Mouse (Mus musculus) common myeloid progenitor, adult 5-6 weeks (primary cell): ENCODE measurements around the gene Rps12-ps3. TPM values are rescaled to one million over a fixed set of nuclear protein-coding genes. Genes with fewer than 3 reads are reported as not detected.

ENCODE experiments used
- ATAC-seq: replicated peaks from 2 replicates; pipeline ENCODE4 v1.8.0; 2016; ENCODE audit warnings: low read depth, mild to moderate bottlenecking, moderate TSS enrichment, inconsistent platforms; ENCODE audit not compliant: poor library complexity, severe bottlenecking
- total RNA-seq: library from RNA; stranded (forward); fragments of 200-1000, 187-1606 nt; gene quantifications from 2 replicates; pipeline ENCODE4 v1.2.3, GENCODE M21; 2017

Gene Rps12-ps3
- total RNA-seq, 1 experiment from 2014 or later, result 809 TPM

GRCm38 (mm10) chr19:59350273-59350903, 28.3 kb downstream of the Rps12-ps3 start:
- ATAC-seq, result peak; percentile 85

- ATAC-seq, result no peak
Measured at GRCm38 (mm10) chr19:59351151-59351889, 29.2 kb downstream of the Rps12-ps3 start.

- ATAC-seq, result no peak
Measured at GRCm38 (mm10) chr19:59352760-59353159, 30.7 kb downstream of the Rps12-ps3 start.

GRCm38 (mm10) chr19:59354906-59355305, 32.8 kb downstream of the Rps12-ps3 start:
- ATAC-seq, result no peak

- no peak for ATAC-seq
Measured at GRCm38 (mm10) chr19:59356388-59356787, 34.3 kb downstream of the Rps12-ps3 start.

- ATAC-seq, result no peak
Measured at GRCm38 (mm10) chr19:59356843-59357595, 34.9 kb downstream of the Rps12-ps3 start.

- ATAC-seq, result no peak
Measured at GRCm38 (mm10) chr19:59357878-59358277, 35.8 kb downstream of the Rps12-ps3 start.

- ATAC-seq, result peak; percentile 23; the same call in 1 of the 2 replicates
Measured at GRCm38 (mm10) chr19:59359202-59359601, 37.1 kb downstream of the Rps12-ps3 start.

GRCm38 (mm10) chr19:59360486-59360896, 38.4 kb downstream of the Rps12-ps3 start:
- ATAC-seq, result peak; percentile 77

- ATAC-seq, result no peak
Measured at GRCm38 (mm10) chr19:59362646-59363045, 40.6 kb downstream of the Rps12-ps3 start.

GRCm38 (mm10) chr19:59363666-59364065, 41.6 kb downstream of the Rps12-ps3 start:
- no peak for ATAC-seq

GRCm38 (mm10) chr19:59366724-59367123, 44.6 kb downstream of the Rps12-ps3 start:
- ATAC-seq, result no peak

- ATAC-seq, result no peak
Measured at GRCm38 (mm10) chr19:59367892-59368291, 45.8 kb downstream of the Rps12-ps3 start.

- ATAC-seq, result no peak
Measured at GRCm38 (mm10) chr19:59371016-59371415, 48.9 kb downstream of the Rps12-ps3 start.

Other genes starting within 250 kb of the Rps12-ps3 start
- gene Shtn1, start 246.2 kb upstream of the Rps12-ps3 start, total RNA-seq, result 0.05 and 1.0 TPM in 2 replicates
- gene Vax1, start 152.2 kb upstream of the Rps12-ps3 start, total RNA-seq, result not detected in 2 replicates
- not detected in 2 replicates for gene Kcnk18, start 103.1 kb upstream of the Rps12-ps3 start, total RNA-seq
- gene Slc18a2, start 61.4 kb upstream of the Rps12-ps3 start, total RNA-seq, result 21.9 and 29.1 TPM in 2 replicates
- gene Pdzd8, start 23.5 kb downstream of the Rps12-ps3 start, total RNA-seq, result 48.7 and 59.1 TPM in 2 replicates
- gene Emx2, start 136.1 kb downstream of the Rps12-ps3 start, total RNA-seq, result not detected in 2 replicates